Mouse (Mus musculus): ENCODE data around the gene Tenm2.

The Tenm2 gene

DNA sequence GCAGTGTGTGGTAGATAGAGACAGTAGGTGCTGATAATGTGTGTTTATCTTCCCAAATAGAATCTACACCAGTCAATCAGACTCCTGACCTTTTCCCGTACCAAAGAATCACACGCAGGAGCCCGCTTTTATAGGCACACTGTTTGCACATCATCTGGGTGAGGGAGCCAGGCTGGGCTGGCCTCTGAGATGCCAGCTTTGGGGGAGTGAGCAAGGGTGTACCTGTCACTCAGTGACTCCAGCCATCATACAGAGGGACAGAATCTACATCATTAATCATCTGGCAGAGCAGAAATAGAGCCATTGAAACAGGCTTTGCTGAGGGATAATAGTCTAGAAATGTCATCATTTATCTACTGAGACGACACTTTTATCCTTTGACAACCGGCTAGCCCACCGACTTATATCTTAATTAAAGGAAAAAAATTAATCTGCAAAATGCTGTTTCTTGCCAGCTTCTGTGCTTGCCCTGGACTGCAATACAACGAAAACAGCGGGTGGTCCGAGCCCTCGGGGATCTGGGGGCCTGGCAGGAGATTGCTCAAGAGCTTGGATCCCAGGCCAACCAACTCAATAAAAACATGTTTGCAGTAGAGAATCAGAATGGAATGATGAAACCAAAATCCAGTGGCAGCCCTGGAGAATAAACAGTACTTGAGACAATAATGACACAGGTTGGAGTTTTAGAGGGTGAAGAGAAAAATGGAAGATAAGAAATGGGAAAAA is 1195.1 kb downstream of the Tenm2 start:
- DNase-seq (ENCODE audit: low spot score) = no peak

GRCm38 (mm10) chr11:36039825-36040224 is 1195.9 kb downstream of the Tenm2 start:
- no peak for DNase-seq (ENCODE audit: low spot score)

DNA sequence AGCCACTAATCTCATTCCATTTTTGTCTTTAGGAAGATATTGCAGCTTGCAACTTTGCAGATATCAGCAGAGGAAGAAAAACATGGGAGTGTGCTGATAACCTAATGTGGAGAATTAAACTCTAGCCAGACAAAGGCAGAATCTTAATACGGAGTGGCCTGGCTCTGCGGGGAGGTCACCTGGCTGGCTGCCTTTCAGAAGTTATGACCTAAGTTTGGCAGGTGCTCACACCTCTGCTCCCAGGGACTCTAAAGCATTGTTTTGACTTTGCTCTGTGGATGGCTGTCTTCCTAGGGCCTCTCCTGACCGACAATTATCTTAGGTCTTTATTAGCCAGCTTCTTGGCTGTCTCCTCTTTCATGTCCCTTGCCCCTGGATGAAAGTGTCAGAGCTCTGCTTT is 1197.4 kb downstream of the Tenm2 start:
- DNase-seq (ENCODE audit: low spot score) = no peak

DNA sequence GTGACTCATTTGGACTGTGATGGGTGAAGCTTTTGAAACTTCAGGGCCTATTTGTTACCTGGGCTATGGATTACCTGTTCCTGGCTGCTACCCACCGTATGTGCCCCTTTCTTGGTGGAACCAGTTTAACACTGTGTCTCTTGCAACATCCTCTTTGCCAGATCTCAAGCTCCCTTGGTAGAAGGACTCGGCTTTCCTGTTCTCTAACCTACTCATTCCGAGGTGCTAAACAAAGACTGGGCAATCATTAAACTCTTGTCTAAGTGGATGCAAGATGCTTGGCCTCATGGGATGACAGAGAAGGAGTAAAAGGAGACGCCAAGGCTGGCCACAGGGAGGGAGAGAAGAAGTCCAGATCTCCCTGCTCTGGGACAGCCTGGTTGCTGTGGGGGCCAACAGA is 1198.5 kb downstream of the Tenm2 start:
- no peak for DNase-seq (ENCODE audit: low spot score)

GRCm38 (mm10) chr11:36036061-36036695 is 1199.6 kb downstream of the Tenm2 start:
- peak; percentile 81 for DNase-seq (ENCODE audit: low spot score)

GRCm38 (mm10) chr11:36031751-36032150 is 1204.0 kb downstream of the Tenm2 start:
- DNase-seq (ENCODE audit: low spot score) = no peak

- no peak for DNase-seq (ENCODE audit: low spot score)
These were observed 1215.8 kb downstream of the Tenm2 start for GRCm38 (mm10) chr11:36020009-36020408.

GRCm38 (mm10) chr11:36013179-36013578 is 1222.6 kb downstream of the Tenm2 start:
- no peak for DNase-seq (ENCODE audit: low spot score)

GRCm38 (mm10) chr11:36009281-36010208 is 1226.2 kb downstream of the Tenm2 start:
- no peak for DNase-seq (ENCODE audit: low spot score)

DNA sequence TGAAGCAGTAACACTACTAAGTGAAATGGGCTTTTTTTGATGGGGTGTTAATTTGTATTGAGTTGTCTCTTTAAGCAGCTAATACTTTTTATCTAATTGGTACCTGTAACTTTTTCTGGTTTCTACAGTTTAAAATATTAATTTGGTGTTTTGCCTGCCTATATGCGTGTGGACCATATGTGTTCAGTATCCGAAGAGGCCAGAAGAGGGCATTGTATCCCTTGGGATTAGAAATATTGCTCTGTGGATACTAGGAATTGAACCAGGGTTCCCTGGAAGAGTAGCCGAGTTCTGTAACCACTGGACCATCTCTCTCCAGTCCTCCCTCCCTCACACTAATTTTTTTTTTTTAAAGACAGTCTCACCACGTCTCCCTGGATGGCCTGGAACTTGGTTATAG is 1232.9 kb downstream of the Tenm2 start:
- DNase-seq (ENCODE audit: low spot score) = no peak

DNA sequence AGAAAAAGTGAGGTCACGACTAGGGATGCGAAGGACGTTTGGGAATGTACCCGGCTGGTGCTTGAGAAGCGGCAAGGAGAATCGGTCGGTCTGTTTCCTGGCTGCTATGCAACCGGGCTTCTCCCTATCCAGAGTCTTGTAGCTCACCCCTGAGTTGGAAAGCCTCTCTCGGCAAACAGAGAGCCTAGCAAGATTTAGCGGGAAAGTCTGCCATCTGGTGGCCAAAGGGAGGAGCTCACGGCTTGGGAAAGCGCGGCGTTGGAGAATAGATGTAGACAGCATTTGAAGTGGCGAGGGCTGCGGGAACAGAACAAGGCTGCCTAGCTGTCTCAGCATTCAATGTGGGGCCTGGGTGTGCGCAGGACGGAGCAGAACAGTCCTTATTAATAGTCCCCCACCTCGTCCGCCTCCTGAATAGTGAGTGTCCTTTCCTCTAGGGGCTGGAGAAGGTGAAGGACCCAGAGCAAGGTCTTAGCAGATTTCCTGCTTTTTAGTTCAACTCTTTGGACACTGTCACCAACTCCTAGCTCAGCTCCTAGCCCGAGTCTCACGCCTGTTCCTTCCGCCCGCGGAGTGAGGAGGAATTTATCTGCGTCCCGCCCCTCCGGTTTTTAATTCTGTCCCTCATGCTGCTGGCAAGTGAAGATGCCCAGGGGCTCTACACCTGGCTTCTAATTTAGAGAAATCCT is 1234.3 kb downstream of the Tenm2 start:
- peak; percentile 70 for DNase-seq (ENCODE audit: low spot score)

- DNase-seq (ENCODE audit: low spot score) = no peak
These were observed 1235.0 kb downstream of the Tenm2 start for GRCm38 (mm10) chr11:36000585-36001281.

DNA sequence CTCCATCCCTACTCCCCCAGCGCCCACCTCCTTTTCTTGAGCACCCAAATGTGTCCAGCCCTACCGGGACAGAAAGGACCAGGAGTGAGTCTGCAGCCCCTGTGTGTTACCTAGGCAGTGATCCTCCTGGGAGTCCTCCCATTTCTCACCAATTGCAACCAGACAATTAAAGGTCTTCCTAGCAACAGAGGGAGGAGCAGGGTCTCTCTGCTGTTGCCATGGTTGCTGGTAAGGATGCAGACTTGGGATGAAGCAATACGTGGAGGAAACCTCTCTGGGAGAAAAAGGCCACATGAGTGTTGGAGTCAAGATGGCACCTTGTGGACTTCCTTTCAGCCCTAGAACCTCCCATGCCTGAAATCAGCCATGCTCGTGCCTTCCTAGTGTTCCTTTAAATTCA is 1235.7 kb downstream of the Tenm2 start:
- DNase-seq (ENCODE audit: low spot score) = no peak

- no peak for DNase-seq (ENCODE audit: low spot score)
These were observed 1237.7 kb downstream of the Tenm2 start for GRCm38 (mm10) chr11:35998048-35998447.

- DNase-seq (ENCODE audit: low spot score) = no peak
These were observed 1240.5 kb downstream of the Tenm2 start for GRCm38 (mm10) chr11:35995310-35995709.

GRCm38 (mm10) chr11:35991846-35992245 is 1243.9 kb downstream of the Tenm2 start:
- no peak for DNase-seq (ENCODE audit: low spot score)

DNA sequence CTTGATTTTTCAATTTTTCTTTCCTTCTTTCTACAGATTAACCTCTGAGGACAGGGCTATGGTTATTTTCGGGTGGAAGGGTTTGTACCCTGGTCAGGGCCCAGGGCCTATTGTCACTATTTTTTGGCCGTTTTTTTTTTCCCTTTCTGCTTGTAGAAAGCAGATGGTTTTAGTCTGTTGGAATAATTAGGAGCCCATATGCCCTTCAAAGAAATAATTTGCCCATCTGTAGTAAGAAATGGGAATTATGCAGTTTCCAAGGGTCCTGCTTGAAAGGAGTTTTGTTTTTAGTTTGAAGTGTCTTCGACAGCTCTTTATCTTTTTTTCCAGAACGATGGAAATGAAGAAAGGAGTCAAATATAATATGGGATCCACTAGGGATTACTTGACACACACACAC is 1245.8 kb downstream of the Tenm2 start:
- DNase-seq (ENCODE audit: low spot score) = no peak

GRCm38 (mm10) chr11:35985841-35986393 is 1249.8 kb downstream of the Tenm2 start:
- DNase-seq (ENCODE audit: low spot score) = no peak

DNA sequence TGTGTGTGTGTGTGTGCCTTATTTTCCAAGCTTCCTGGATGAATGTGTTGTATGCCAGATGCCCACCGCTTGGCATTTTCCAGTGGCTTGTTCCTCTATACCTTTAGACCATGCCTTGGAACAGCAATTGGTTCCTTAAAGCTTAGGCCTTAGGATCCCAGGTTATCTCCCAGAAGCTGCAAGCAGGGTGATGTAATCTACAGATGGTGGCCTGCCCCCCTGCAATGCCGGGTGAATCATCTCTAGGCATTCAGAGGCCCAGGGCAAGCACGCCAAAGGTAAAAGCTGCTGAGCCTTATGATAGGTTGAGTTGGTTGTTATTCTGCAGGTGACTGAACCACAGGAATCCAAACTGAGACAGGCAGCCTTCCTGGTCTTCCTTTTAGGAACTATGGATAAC is 1253.0 kb downstream of the Tenm2 start:
- no peak for DNase-seq (ENCODE audit: low spot score)

DNA sequence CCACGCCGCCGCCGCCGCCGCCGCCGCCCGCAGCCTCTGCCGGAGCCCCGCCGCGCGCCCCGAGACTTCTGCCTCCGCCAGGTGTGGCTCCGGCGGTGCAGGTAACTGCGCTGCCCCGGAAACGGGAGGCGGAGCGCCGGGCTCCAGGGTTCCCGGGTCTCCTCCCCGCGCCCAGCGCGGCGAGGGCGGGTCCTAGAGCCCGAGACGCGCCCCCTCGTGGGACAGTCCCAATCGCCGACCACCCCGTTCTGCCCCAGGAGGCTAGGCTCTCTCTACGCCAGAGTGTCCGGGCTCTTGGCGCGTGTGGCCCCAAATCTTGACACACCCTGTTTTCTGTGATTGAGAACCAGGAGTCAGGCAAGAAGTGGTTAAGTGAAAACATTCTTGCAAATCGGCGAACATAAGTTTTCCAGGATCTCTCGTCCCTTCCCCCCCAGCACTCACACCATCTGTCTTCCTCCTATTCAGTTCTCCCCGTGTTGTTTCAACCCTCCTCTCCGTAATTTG is 1255.3 kb downstream of the Tenm2 start, which contains the start of gene Wwc1:
TSS of gene Wwc1 (minus strand) at position 117 of the 507 bp plus-strand sequence.
- peak; percentile 26 for DNase-seq (ENCODE audit: low spot score)

Data from ovary, adult 18-20 months (tissue).